Mouse (Mus musculus) liver, postnatal 0 days (tissue): ENCODE measurements around the gene Rd3l.

Experiments
- CTCF ChIP-seq: sonication (generic); IDR thresholded peaks from 2 replicates; pipeline ENCODE4 v1.5.1; 2016; ENCODE audit warnings: antibody characterized with exemption, low read depth
- EP300 ChIP-seq: IDR thresholded peaks from 2 replicates; pipeline ENCODE4 v1.6.1; 2016; ENCODE audit warnings: antibody characterized with exemption, low read depth, mild to moderate bottlenecking

GRCm38 (mm10) chr12:111971231-111971686 is 9.9 kb downstream of the Rd3l start, which contains the start of gene Tdrd9:
- TF ChIP-seq CTCF (no peak), EP300 (no peak)
